14 mouse cellular contexts compared by ENCODE assay signal in genomic region chr6:143327788-143328187, GRCm38 (mm10).
DNase-seq lines count a peak whose midpoint lies in the region; ATAC-seq and TF ChIP-seq lines count a peak whose summit lies in the region.
"Had no signal": no experiment of that assay in that cellular context is flagged by ENCODE, and none has a peak within 500 bp of the region (broad histone marks: within the 10 kb centered on the region; RNA-seq: fewer than 3 reads in every experiment).

No protein-coding gene starts in this region.

- no peak for TF ChIP-seq EP300 in liver, postnatal 0 days (IDR thresholded peaks at IDR 0.05; ENCODE audit: low read depth)

- no peak for ATAC-seq in heart, embryonic 13.5 days (ENCODE audit: extremely low read depth, insufficient number of reproducible peaks, low FRiP score, low TSS enrichment)
- ATAC-seq in lung, embryonic 14.5 days (ENCODE audit: insufficient read depth) = no peak
- ATAC-seq in liver, postnatal 0 days = no peak
- no peak for ATAC-seq in forebrain, embryonic 13.5 days

- H3K4me2 ChIP-seq in heart, embryonic 13.5 days = peak overlapping the region; percentile 43; the same call in 1 of the 2 replicates
- H3K4me2 ChIP-seq in lung, embryonic 14.5 days = no peak overlapping the region
- H3K4me2 ChIP-seq in liver, postnatal 0 days (ENCODE audit: low read depth, low read length) = no peak overlapping the region
- no peak overlapping the region for H3K4me2 ChIP-seq in forebrain, embryonic 13.5 days

- H3K9ac ChIP-seq in heart, embryonic 13.5 days = no peak overlapping the region
- H3K9ac ChIP-seq in lung, embryonic 14.5 days = no peak overlapping the region
- no peak overlapping the region for H3K9ac ChIP-seq in liver, postnatal 0 days (replicated peaks)
- H3K9ac ChIP-seq in forebrain, embryonic 13.5 days = no peak overlapping the region
- H3K9ac ChIP-seq: liver, embryonic 15.5 days; midbrain, embryonic 12.5 days; neural tube, embryonic 15.5 days had no signal

- peaks cover 6% of the 10 kb centered on the region for H3K4me1 ChIP-seq in heart, embryonic 13.5 days
- H3K4me1 ChIP-seq in heart, embryonic 10.5 days = peaks cover 27% of the 10 kb centered on the region
- H3K4me1 ChIP-seq in lung, embryonic 14.5 days (ENCODE audit: insufficient read depth) = no peaks in the 10 kb centered on the region
- H3K4me1 ChIP-seq in liver, postnatal 0 days (ENCODE audit: insufficient read depth) = no peaks in the 10 kb centered on the region
- peaks cover 5% of the 10 kb centered on the region for H3K4me1 ChIP-seq in forebrain, embryonic 13.5 days
- H3K4me1 ChIP-seq: liver, embryonic 15.5 days had no signal

- H3K27ac ChIP-seq in heart, embryonic 13.5 days (replicated peaks) = no peak overlapping the region
- no peak overlapping the region for H3K27ac ChIP-seq in heart, embryonic 10.5 days
- H3K27ac ChIP-seq in lung, embryonic 14.5 days (ENCODE audit: low read depth) = no peak overlapping the region
- H3K27ac ChIP-seq in liver, postnatal 0 days (ENCODE audit: low read depth) = no peak overlapping the region
- no peak overlapping the region for H3K27ac ChIP-seq in forebrain, embryonic 13.5 days
- H3K27ac ChIP-seq: hindbrain, embryonic 10.5 days; liver, embryonic 15.5 days; midbrain, embryonic 12.5 days; neural tube, embryonic 15.5 days had no signal

- WGBS in heart, embryonic 13.5 days = 74% methylated on average over 8 of the region's 8 CpGs
- 74% methylated on average over 8 of the region's 8 CpGs for WGBS in heart, embryonic 10.5 days
- 85% methylated on average over 8 of the region's 8 CpGs for WGBS in lung, embryonic 14.5 days
- 88% methylated on average over 8 of the region's 8 CpGs for WGBS in liver, postnatal 0 days (ENCODE audit: insufficient replicate concordance)
- WGBS in forebrain, embryonic 13.5 days = 86% methylated on average over 8 of the region's 8 CpGs

- no peak overlapping the region for H3K4me3 ChIP-seq in heart, embryonic 13.5 days
- no peak overlapping the region for H3K4me3 ChIP-seq in heart, embryonic 10.5 days
- no peak overlapping the region for H3K4me3 ChIP-seq in lung, embryonic 14.5 days (ENCODE audit: low read depth, low read length)
- no peak overlapping the region for H3K4me3 ChIP-seq in liver, postnatal 0 days (ENCODE audit: low read depth, low read length)
- H3K4me3 ChIP-seq in forebrain, embryonic 13.5 days = no peak overlapping the region
- H3K4me3 ChIP-seq: erythroblast, embryonic 14.5 days; hindbrain, embryonic 10.5 days; midbrain, embryonic 12.5 days; neural tube, embryonic 15.5 days had no signal

- H3K9me3 ChIP-seq in heart, embryonic 13.5 days = no peaks in the 10 kb centered on the region
- no peaks in the 10 kb centered on the region for H3K9me3 ChIP-seq in heart, embryonic 10.5 days
- no peaks in the 10 kb centered on the region for H3K9me3 ChIP-seq in lung, embryonic 14.5 days (ENCODE audit: low read depth, low read length)
- no peaks in the 10 kb centered on the region for H3K9me3 ChIP-seq in liver, postnatal 0 days (ENCODE audit: low read length)
- H3K9me3 ChIP-seq in forebrain, embryonic 13.5 days (replicated peaks) = no peaks in the 10 kb centered on the region
- H3K9me3 ChIP-seq: hindbrain, embryonic 10.5 days; liver, embryonic 15.5 days; midbrain, embryonic 12.5 days; neural tube, embryonic 15.5 days had no signal

- no peak for DNase-seq in heart, embryonic 10.5 days (ENCODE audit: low spot score)
- no peak for DNase-seq in lung, embryonic 14.5 days
- DNase-seq in lung, adult 18-20 months = no peak
- DNase-seq in ES-CJ7 (ENCODE audit: low read depth, low spot score) = peak; percentile 44
- no peak for DNase-seq in liver, postnatal 0 days
- no peak for DNase-seq in c-Kit-positive CD71-positive TER-119-positive erythroid progenitor cells, embryonic 14.5 days (ENCODE audit: low spot score)
- DNase-seq: kidney, adult 9 months had no signal

- H3K36me3 ChIP-seq in heart, embryonic 13.5 days = no peaks in the 10 kb centered on the region
- no peaks in the 10 kb centered on the region for H3K36me3 ChIP-seq in heart, embryonic 10.5 days
- H3K36me3 ChIP-seq in lung, embryonic 14.5 days (ENCODE audit: insufficient read depth) = no peaks in the 10 kb centered on the region
- no peaks in the 10 kb centered on the region for H3K36me3 ChIP-seq in liver, postnatal 0 days (replicated peaks; ENCODE audit: insufficient read depth, low read length)
- no peaks in the 10 kb centered on the region for H3K36me3 ChIP-seq in forebrain, embryonic 13.5 days (ENCODE audit: poor library complexity, severe bottlenecking)
- H3K36me3 ChIP-seq: hindbrain, embryonic 10.5 days; liver, embryonic 15.5 days; midbrain, embryonic 12.5 days; neural tube, embryonic 15.5 days had no signal

- no peaks in the 10 kb centered on the region for H3K27me3 ChIP-seq in heart, embryonic 13.5 days (replicated peaks)
- no peaks in the 10 kb centered on the region for H3K27me3 ChIP-seq in heart, embryonic 10.5 days (ENCODE audit: insufficient read depth, poor library complexity, severe bottlenecking)
- no peaks in the 10 kb centered on the region for H3K27me3 ChIP-seq in lung, embryonic 14.5 days (ENCODE audit: insufficient read depth, low read length)
- no peaks in the 10 kb centered on the region for H3K27me3 ChIP-seq in liver, postnatal 0 days (ENCODE audit: insufficient read depth, low read length)
- no peaks in the 10 kb centered on the region for H3K27me3 ChIP-seq in forebrain, embryonic 13.5 days
- H3K27me3 ChIP-seq: liver, embryonic 15.5 days; neural tube, embryonic 15.5 days had no signal

- TF ChIP-seq CTCF in lung, embryonic 14.5 days (IDR thresholded peaks at IDR 0.05; ENCODE audit: low read depth) = peak; percentile 45; the same call in 1 of the 2 replicates
- peak; percentile 38 for TF ChIP-seq CTCF in liver, postnatal 0 days (IDR thresholded peaks at IDR 0.05; ENCODE audit: low read depth)
